Mouse (Mus musculus) embryo, embryonic 10.5 days (tissue): ENCODE results near the gene Lipo2.
"Not testable (repeated sequence)": the region's sequence is repeated elsewhere in the genome, so short reads cannot be mapped to it uniquely, and the experiment has no call there.

ENCODE experiments used
- DNase-seq: peaks from one replicate; pipeline ENCODE4 v3.0.0-alpha.2; 2015; ENCODE audit warnings: low spot score

Lipo2 gene

DNA sequence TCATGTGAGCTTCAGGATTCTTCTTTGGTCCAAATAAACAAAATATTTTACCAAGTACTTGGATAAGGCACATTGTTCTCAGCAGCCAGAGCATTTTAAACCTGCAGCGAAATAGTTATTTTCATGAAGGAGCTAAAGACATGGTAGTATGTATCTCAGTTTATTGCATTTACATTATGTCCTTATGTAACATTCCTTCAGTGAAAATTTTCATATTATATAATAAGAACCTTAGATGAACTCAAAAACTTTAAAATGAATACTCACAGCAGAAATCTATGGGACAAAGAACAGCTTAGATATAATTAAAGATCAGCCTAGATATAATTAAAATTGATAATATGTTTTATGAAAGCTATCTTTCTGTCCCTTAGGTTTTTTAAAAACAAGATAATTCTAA, at the start of gene Lipo2:
Gene Lipo2, minus strand, starts transcription at position 101 of the 400 bp plus-strand sequence.
- not testable (repeated sequence) for DNase-seq

DNA sequence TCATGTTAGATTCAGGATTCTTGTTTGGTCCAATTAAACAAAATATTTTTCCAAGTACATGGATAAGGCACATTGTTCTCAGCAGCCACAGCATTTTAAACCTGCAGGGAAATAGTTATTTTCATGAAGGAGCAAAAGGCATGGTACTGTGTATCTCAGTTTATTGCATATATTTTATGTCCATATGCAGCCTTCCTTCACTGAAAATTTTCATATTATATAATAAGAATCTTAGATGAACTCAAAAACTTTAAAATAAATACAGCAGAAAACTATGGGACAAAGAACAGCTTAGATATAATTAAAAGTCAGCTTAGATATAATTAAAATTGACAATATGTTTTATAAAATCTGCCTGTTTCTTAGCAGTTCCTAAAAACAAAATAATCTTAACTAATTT, 36.2 kb upstream of the Lipo2 start, which contains the start of gene Lipo1:
Gene Lipo1, minus strand, starts transcription at position 101 of the 400 bp plus-strand sequence.
- not testable (repeated sequence) for DNase-seq

DNA sequence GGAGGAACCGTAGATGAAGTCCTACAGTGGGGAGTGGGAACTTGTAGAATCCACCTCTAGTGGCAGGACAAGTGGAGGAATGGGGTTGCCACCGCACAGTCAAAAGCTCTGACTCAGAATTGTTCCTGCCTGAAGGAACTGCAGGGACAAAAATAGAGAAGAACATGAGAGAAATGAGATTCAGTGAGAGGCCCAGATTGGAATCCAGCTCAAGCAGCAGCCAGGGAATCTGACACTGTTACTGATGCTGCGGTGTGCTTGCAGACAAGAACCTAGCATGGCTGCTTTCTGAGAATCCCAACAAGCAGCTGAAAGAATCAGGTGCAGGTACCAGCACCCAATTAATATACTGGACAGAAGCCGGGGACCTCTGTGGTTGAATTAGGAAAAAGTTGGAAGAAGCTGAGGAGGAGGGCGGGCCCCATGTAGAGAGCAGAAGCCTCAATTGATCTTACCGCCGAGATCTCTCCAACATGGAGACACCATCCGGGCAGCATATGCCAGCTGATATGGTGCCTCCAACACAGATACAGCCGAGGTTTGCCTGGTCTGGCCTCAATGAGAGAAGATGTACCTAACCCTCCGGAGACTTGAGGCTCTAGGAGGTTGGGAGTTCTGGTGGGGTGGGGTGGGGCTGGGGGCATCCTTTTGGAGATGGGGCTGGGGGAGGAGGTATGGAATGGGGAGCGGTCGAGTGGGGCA, 35.6 kb upstream of the Lipo2 start:
- no peak for DNase-seq

GRCm38 (mm10) chr19:33761287-33762086, 10.3 kb upstream of the Lipo2 start, which contains the start of gene Lipo3:
TSS of gene Lipo3 (minus strand) at chr19:33761951.
- DNase-seq = peak; percentile 27
